ENCODE assay signal across 19 mouse cellular contexts in genomic region chr10:63181166-63181565, GRCm38 (mm10). TPM values are rescaled to one million over a fixed set of nuclear protein-coding genes. Genes with fewer than 3 reads are reported as not detected.
"Had no signal": no experiment of that assay in that cellular context is flagged by ENCODE, and none has a peak within 500 bp of the region (broad histone marks: within the 10 kb centered on the region; RNA-seq: fewer than 3 reads in every experiment).

No protein-coding gene starts in this region.

- H3K4me2 ChIP-seq: lung, embryonic 14.5 days; midbrain, embryonic 12.5 days; midbrain, embryonic 15.5 days; neural tube, embryonic 12.5 days; stomach, embryonic 15.5 days had no signal

- H3K4me1 ChIP-seq: midbrain, embryonic 10.5 days; midbrain, embryonic 12.5 days; midbrain, embryonic 15.5 days; neural tube, embryonic 12.5 days; stomach, embryonic 15.5 days had no signal

- H3K9me3 ChIP-seq: midbrain, embryonic 10.5 days; midbrain, embryonic 12.5 days; midbrain, embryonic 15.5 days; neural tube, embryonic 12.5 days; stomach, embryonic 15.5 days had no signal

- DNase-seq: lung, adult 18-20 months; lung, embryonic 14.5 days; lung, postnatal 10 days; lung, postnatal 4 days; right cerebral cortex, postnatal 14 days; thymus, adult 2 months; thymus, postnatal 25 days; thymus, postnatal 4 days had no signal

- H3K27me3 ChIP-seq: midbrain, embryonic 12.5 days; midbrain, embryonic 15.5 days; neural tube, embryonic 12.5 days; stomach, embryonic 15.5 days had no signal

- H3K9ac ChIP-seq: lung, embryonic 14.5 days; midbrain, embryonic 12.5 days; midbrain, embryonic 15.5 days; neural tube, embryonic 12.5 days; stomach, embryonic 15.5 days had no signal

- H3K36me3 ChIP-seq: midbrain, embryonic 10.5 days; midbrain, embryonic 12.5 days; midbrain, embryonic 15.5 days; neural tube, embryonic 12.5 days; stomach, embryonic 15.5 days had no signal

- H3K4me3 ChIP-seq: midbrain, embryonic 10.5 days; midbrain, embryonic 12.5 days; midbrain, embryonic 15.5 days; neural tube, embryonic 12.5 days; stomach, embryonic 15.5 days had no signal

- H3K27ac ChIP-seq: midbrain, embryonic 10.5 days; midbrain, embryonic 12.5 days; midbrain, embryonic 15.5 days; neural tube, embryonic 12.5 days; stomach, embryonic 15.5 days; stomach, postnatal 0 days had no signal

- ATAC-seq: midbrain, embryonic 15.5 days had no signal

RNA-seq across cellular contexts. Expression of gene Mypn, which starts 22.6 kb away (rescaled TPM):
- total RNA-seq: megakaryocyte, adult 5-6 weeks; megakaryocyte-erythroid progenitor cell, adult 5-6 weeks; monocyte, adult 5-6 weeks; neutrophil, adult 5-6 weeks had no signal
- polyA plus RNA-seq: spleen, adult 2 months had no signal
